Mouse (Mus musculus) frontal cortex, postnatal 10 days (tissue): ENCODE results near the gene Clpx.
A peak's percentile ranks its signal among the peaks of the same experiment; 100 is the strongest.

Source experiments
- DNase-seq, 2 experiments: peaks; one replicate each; pipeline ENCODE4 v3.0.0; 2022; ENCODE audit warnings: low spot score in 2 of 2, mixed read lengths in 1 of 2

Clpx gene

GRCm38 (mm10) chr9:65346476-65347111 lies 52.5 kb downstream of the Clpx start:
- DNase-seq = peak; percentile 15 to 45

- DNase-seq = no peak
These were observed 53.2 kb downstream of the Clpx start for GRCm38 (mm10) chr9:65347112-65347850.

- DNase-seq = no peak
These were observed 59.2 kb downstream of the Clpx start for GRCm38 (mm10) chr9:65353251-65353650.

GRCm38 (mm10) chr9:65356561-65356960 lies 62.5 kb downstream of the Clpx start:
- DNase-seq = no peak

- DNase-seq = no peak
These were observed 62.9 kb downstream of the Clpx start for GRCm38 (mm10) chr9:65356971-65357370.

- no peak for DNase-seq
These were observed 65.0 kb downstream of the Clpx start for GRCm38 (mm10) chr9:65358956-65359480.

GRCm38 (mm10) chr9:65360641-65361448 lies 66.8 kb downstream of the Clpx start, which contains the start of gene Ubap1l:
Gene Ubap1l (plus strand): TSS chr9:65361041.
- DNase-seq = no peak

- DNase-seq = no peak
These were observed 69.6 kb downstream of the Clpx start for GRCm38 (mm10) chr9:65363684-65364083.

- no peak for DNase-seq
These were observed 71.7 kb downstream of the Clpx start for GRCm38 (mm10) chr9:65365721-65366120.

GRCm38 (mm10) chr9:65371756-65372155 lies 77.7 kb downstream of the Clpx start:
- DNase-seq = no peak

GRCm38 (mm10) chr9:65372449-65372848 lies 78.4 kb downstream of the Clpx start:
- no peak for DNase-seq

GRCm38 (mm10) chr9:65374468-65375162 lies 80.6 kb downstream of the Clpx start:
- no peak for DNase-seq

- DNase-seq = peak; percentile 32 to 55
These were observed 81.3 kb downstream of the Clpx start for GRCm38 (mm10) chr9:65375163-65375934.
